Comparison of ENCODE assay signal across 21 mouse cellular contexts in genomic region chr17:66877582-66877981, GRCm38 (mm10).
DNase-seq lines count a peak whose midpoint lies in the region; ATAC-seq and TF ChIP-seq lines count a peak whose summit lies in the region.
"Had no signal": no experiment of that assay in that cellular context is flagged by ENCODE, and none has a peak within 500 bp of the region (broad histone marks: within the 10 kb centered on the region; RNA-seq: fewer than 3 reads in every experiment).

No protein-coding gene starts in this region.

- TF ChIP-seq POLR2A in brain, embryonic 14.5 days (IDR thresholded peaks at IDR 0.05; ENCODE audit: borderline replicate concordance, extremely low read depth, insufficient read depth, insufficient read length, poor library complexity, severe bottlenecking): no peak

- H3K4me1 ChIP-seq in kidney, embryonic 16.5 days (ENCODE audit: insufficient read depth, low read length): peaks cover 24% of the 10 kb centered on the region
- H3K4me1 ChIP-seq: heart, embryonic 15.5 days; megakaryocyte, embryonic 14.5 days; midbrain, embryonic 15.5 days; neural tube, embryonic 12.5 days had no signal

- no peak overlapping the region for H3K4me3 ChIP-seq in kidney, embryonic 16.5 days (ENCODE audit: low read length)
- H3K4me3 ChIP-seq: heart, embryonic 15.5 days; hindbrain, embryonic 15.5 days; limb, embryonic 12.5 days; megakaryocyte, embryonic 14.5 days; midbrain, embryonic 15.5 days; neural tube, embryonic 12.5 days had no signal

- no peaks in the 10 kb centered on the region for H3K9me3 ChIP-seq in kidney, embryonic 16.5 days (ENCODE audit: low read length)
- H3K9me3 ChIP-seq: heart, embryonic 15.5 days; hindbrain, embryonic 15.5 days; limb, embryonic 12.5 days; midbrain, embryonic 15.5 days; neural tube, embryonic 12.5 days had no signal

- peak; percentile 13 for DNase-seq in kidney, adult 18-20 months
- DNase-seq in NIH3T3 (ENCODE audit: low read depth): peak; percentile 21
- peak; percentile 58 for DNase-seq in brain, embryonic 14.5 days (ENCODE audit: low read depth)
- DNase-seq in kidney, postnatal 14 days: peak; percentile 49
- DNase-seq in urinary bladder, postnatal 10 days (ENCODE audit: low spot score): no peak
- no peak for DNase-seq in cerebellum, postnatal 25 days
- DNase-seq: adrenal gland, adult 8-10 months; cerebellum, adult 9-11 months; heart, postnatal 4 days; liver, postnatal 0 days; right cerebral cortex, postnatal 25 days; spleen, adult 18-20 months had no signal

- no peak for ATAC-seq in kidney, embryonic 16.5 days (ENCODE audit: low FRiP score, low TSS enrichment)
- ATAC-seq: activated CD4-positive, CD25-positive, alpha-beta regulatory T cell, adult 4 months; liver, postnatal 0 days; midbrain, embryonic 15.5 days had no signal

- H3K36me3 ChIP-seq in kidney, embryonic 16.5 days (ENCODE audit: insufficient read depth, low read length): no peaks in the 10 kb centered on the region
- H3K36me3 ChIP-seq: heart, embryonic 15.5 days; hindbrain, embryonic 15.5 days; limb, embryonic 12.5 days; midbrain, embryonic 15.5 days; neural tube, embryonic 12.5 days had no signal

- H3K4me2 ChIP-seq in kidney, embryonic 16.5 days (replicated peaks; ENCODE audit: low read depth, low read length): no peak overlapping the region
- H3K4me2 ChIP-seq: heart, embryonic 15.5 days; hindbrain, embryonic 15.5 days; limb, embryonic 12.5 days; liver, embryonic 11.5 days; midbrain, embryonic 15.5 days; neural tube, embryonic 12.5 days had no signal

- no peak overlapping the region for H3K9ac ChIP-seq in kidney, embryonic 16.5 days (replicated peaks; ENCODE audit: low read length)
- H3K9ac ChIP-seq: heart, embryonic 15.5 days; hindbrain, embryonic 15.5 days; limb, embryonic 12.5 days; liver, postnatal 0 days; midbrain, embryonic 15.5 days; neural tube, embryonic 12.5 days had no signal

- WGBS in kidney, embryonic 16.5 days: 33% methylated on average over 6 of the region's 6 CpGs

- no peak for TF ChIP-seq CTCF in brain, embryonic 14.5 days (IDR thresholded peaks at IDR 0.05; ENCODE audit: borderline replicate concordance, extremely low read depth, insufficient read depth, insufficient read length)

- H3K27me3 ChIP-seq in kidney, embryonic 16.5 days (ENCODE audit: insufficient read depth, low read length): no peaks in the 10 kb centered on the region
- H3K27me3 ChIP-seq: heart, embryonic 15.5 days; hindbrain, embryonic 15.5 days; limb, embryonic 12.5 days; megakaryocyte, embryonic 14.5 days; midbrain, embryonic 15.5 days; neural tube, embryonic 12.5 days had no signal

- H3K27ac ChIP-seq in kidney, embryonic 16.5 days (ENCODE audit: low read length): no peak overlapping the region
- H3K27ac ChIP-seq: heart, embryonic 15.5 days; hindbrain, embryonic 15.5 days; limb, embryonic 12.5 days; midbrain, embryonic 15.5 days; neural tube, embryonic 12.5 days had no signal

Comparison
In these comparisons a context has a peak if more than half of its experiments do, and no peak if none do; other contexts are left out.
1. DNase-seq: peak in kidney, adult 18-20 months (single experiment), NIH3T3 (single experiment), brain, embryonic 14.5 days (single experiment) and kidney, postnatal 14 days (single experiment); none in urinary bladder, postnatal 10 days (single experiment) and cerebellum, postnatal 25 days (0 of 2).